Mouse (Mus musculus): ENCODE measurements around the gene Adgre4. TPM values are rescaled to one million over a fixed set of nuclear protein-coding genes. Genes with fewer than 3 reads are reported as not detected.

The Adgre4 gene
- 7.3 TPM for polyA plus RNA-seq (2014; fragmentation: Illumina TruSeq; extraction: RNeasy Lipid Tissue Mini Kit (QIAGEN cat#74804); ENCODE audit: low read depth, low replicate concordance)

GRCm38 (mm10) chr17:55749786-55750185 lies at the start of gene Adgre4:
Gene Adgre4 (plus strand): TSS chr17:55749984.

GRCm38 (mm10) chr17:55711984-55712811 lies 37.6 kb upstream of the Adgre4 start, which contains the start of gene Pot1b:
Gene Pot1b (minus strand): TSS chr17:55712628.

GRCm38 (mm10) chr17:55878636-55879369 lies 129.0 kb downstream of the Adgre4 start, which contains the start of gene Zfp119a:
Gene Zfp119a (minus strand): TSS chr17:55878930.

Other genes with a start within 250 kb of the Adgre4 start
- not detected for gene Vmn2r118, start 124.8 kb upstream of the Adgre4 start, polyA plus RNA-seq (2014; fragmentation: Illumina TruSeq; extraction: RNeasy Lipid Tissue Mini Kit (QIAGEN cat#74804); ENCODE audit: low read depth, low replicate concordance)
- 8.2 TPM for gene Pot1b, start 37.4 kb upstream of the Adgre4 start, polyA plus RNA-seq (2014; fragmentation: Illumina TruSeq; extraction: RNeasy Lipid Tissue Mini Kit (QIAGEN cat#74804); ENCODE audit: low read depth, low replicate concordance)
- 15.8 TPM for gene Zfp119a, start 128.9 kb downstream of the Adgre4 start, polyA plus RNA-seq (2014; fragmentation: Illumina TruSeq; extraction: RNeasy Lipid Tissue Mini Kit (QIAGEN cat#74804); ENCODE audit: low read depth, low replicate concordance)
- gene Zfp959, start 142.1 kb downstream of the Adgre4 start, polyA plus RNA-seq (2014; fragmentation: Illumina TruSeq; extraction: RNeasy Lipid Tissue Mini Kit (QIAGEN cat#74804); ENCODE audit: low read depth, low replicate concordance) = 23.9 TPM
- 11.8 TPM for gene Zfp119b, start 199.5 kb downstream of the Adgre4 start, polyA plus RNA-seq (2014; fragmentation: Illumina TruSeq; extraction: RNeasy Lipid Tissue Mini Kit (QIAGEN cat#74804); ENCODE audit: low read depth, low replicate concordance)
- not detected for gene Ebi3, start 202.7 kb downstream of the Adgre4 start, polyA plus RNA-seq (2014; fragmentation: Illumina TruSeq; extraction: RNeasy Lipid Tissue Mini Kit (QIAGEN cat#74804); ENCODE audit: low read depth, low replicate concordance)
- 0.45 TPM for gene Yju2, start 209.1 kb downstream of the Adgre4 start, polyA plus RNA-seq (2014; fragmentation: Illumina TruSeq; extraction: RNeasy Lipid Tissue Mini Kit (QIAGEN cat#74804); ENCODE audit: low read depth, low replicate concordance)
- not detected for gene Shd, start 220.5 kb downstream of the Adgre4 start, polyA plus RNA-seq (2014; fragmentation: Illumina TruSeq; extraction: RNeasy Lipid Tissue Mini Kit (QIAGEN cat#74804); ENCODE audit: low read depth, low replicate concordance)
- not detected for gene Fsd1, start 236.5 kb downstream of the Adgre4 start, polyA plus RNA-seq (2014; fragmentation: Illumina TruSeq; extraction: RNeasy Lipid Tissue Mini Kit (QIAGEN cat#74804); ENCODE audit: low read depth, low replicate concordance)